Mouse (Mus musculus) heart, adult 2 months (tissue): ENCODE results near the gene Scamp1. TPM values are rescaled to one million over a fixed set of nuclear protein-coding genes. Genes with fewer than 3 reads are reported as not detected.
"Not testable (repeated sequence)": the region's sequence is repeated elsewhere in the genome, so short reads cannot be mapped to it uniquely, and the experiment has no call there.

Experiments used
- DNase-seq, 2 experiments: peaks; one replicate each; pipeline ENCODE4 v3.0.0; 2021
- H3K27ac ChIP-seq: fragments of 200-600 bp; 2 replicates; pipeline ENCODE4 v1.8.1; 2022
- H3K27me3 ChIP-seq: fragments of 200-500 bp; 2 replicates; pipeline ENCODE4 v1.6.1; 2012; ENCODE audit warnings: mild to moderate bottlenecking, low read length, inconsistent platforms, mixed read lengths; ENCODE audit not compliant: control insufficient read depth, insufficient read depth
- H3K36me3 ChIP-seq: fragments of 200-500 bp; 2 replicates; pipeline ENCODE4 v1.6.1; 2012; ENCODE audit warnings: low read length, inconsistent platforms; ENCODE audit not compliant: control insufficient read depth, insufficient read depth
- H3K4me1 ChIP-seq: fragments of 200-500 bp; 2 replicates; pipeline ENCODE4 v1.6.1; 2011; ENCODE audit warnings: low read length; ENCODE audit not compliant: control insufficient read depth, insufficient read depth
- H3K4me3 ChIP-seq: fragments of 200-600 bp; 2 replicates; pipeline ENCODE4 v1.8.1; 2022
- H3K79me2 ChIP-seq: fragments of 200-500 bp; replicated peaks from 2 replicates; pipeline ENCODE4 v1.6.1; 2012; ENCODE audit warnings: mild to moderate bottlenecking, inconsistent platforms, low read length, moderate library complexity, mixed read lengths; ENCODE audit not compliant: control insufficient read depth, insufficient read depth
- H3K9ac ChIP-seq: fragments of 200-500 bp; 2 replicates; pipeline ENCODE4 v1.6.1; 2012; ENCODE audit warnings: low read depth, mild to moderate bottlenecking, control low read depth, inconsistent platforms, low read length, mixed read lengths
- CTCF ChIP-seq: fragments of 200-600 bp; IDR thresholded peaks from 2 replicates; pipeline ENCODE4 v1.8.1; 2022; ENCODE audit warnings: antibody characterized with exemption, mild to moderate bottlenecking, moderate library complexity
- EP300 ChIP-seq: fragments of 200-500 bp; IDR thresholded peaks from 2 replicates; pipeline ENCODE4 v1.6.1; 2011; ENCODE audit warnings: low read depth, low read length, control low read depth; ENCODE audit not compliant: insufficient read depth
- POLR2A ChIP-seq: fragments of 200-500 bp; IDR thresholded peaks from 2 replicates; pipeline ENCODE4 v1.6.1; 2011; ENCODE audit warnings: mild to moderate bottlenecking, low read depth, low read length, control low read depth; ENCODE audit not compliant: insufficient read depth
- WGBS: fragments of 180-500 bp; shearing (Covaris S2); methylation state at CpG from one replicate; pipeline ENCODE4 v1.1.7; 2018; 5-methylcytosine and 5-hydroxymethylcytosine counted together
- intact Hi-C: fragments of 180-260 bp; cut with DNase I; formaldehyde crosslinking; loops from one replicate; pipeline ENCODE4 v1.15.1; 2025
- long read RNA-seq: library from polyadenylated mRNA; stranded (forward); transcript quantifications from one replicate; pipeline ENCODE4 v2.0.0, GENCODE M21; 2021
- polyA plus RNA-seq: library from polyadenylated mRNA; depleted of rRNA; stranded (reverse); fragments of >200 nt; gene quantifications from 2 replicates; pipeline ENCODE4 v1.2.3, GENCODE M21; 2012; rRNA removed
- total RNA-seq, 2 experiments: library from RNA; stranded (reverse); gene quantifications; 2 replicates each; pipeline ENCODE4 v1.2.3; 2021

The Scamp1 gene
- total RNA-seq: 10 to 100 TPM; 32.3 to 33.3 TPM
- polyA plus RNA-seq: 12.5 and 27.7 TPM in 2 replicates
- long read RNA-seq, full-length matches to known transcripts: 63 of 73 reads
- long read RNA-seq, partial matches to known transcripts: 1 of 73 reads
- long read RNA-seq, other reads (novel, unspliced or antisense): 9 of 73 reads

GRCm38 (mm10) chr13:94285281-94285871, at the start of gene Scamp1:
Gene Scamp1, minus strand, starts transcription at chr13:94285857.
- Histone ChIP-seq H3K79me2 (peaks cover under 1% of the 10 kb centered on the region; the same call in 1 of the 2 replicates), H3K9ac (peak within 1 kb of the TSS; percentile 99), H3K27me3 (no peaks in the 10 kb centered on the region), H3K4me3 (peak within 1 kb of the TSS; percentile 80), H3K36me3 (0 out of 2 replicates have a peak, but pooled peaks cover 2% of the 10 kb centered on the region), H3K4me1 (peaks cover 1% of the 10 kb centered on the region; the same call in 1 of the 2 replicates), H3K27ac (peak within 1 kb of the TSS; percentile 83)
- WGBS: under 1% methylated on average over 62 of the region's 62 CpGs
- intact Hi-C loops: loop anchor here (10.0 kb wide), 1 partner anchor 981 kb away; no protein-coding TSS in a partner anchor
- peak; percentile 92 to 94 for DNase-seq
- TF ChIP-seq POLR2A: 0 out of 2 replicates have a peak, but pooled peaks have one; percentile 25
- TF ChIP-seq CTCF: no peak
- no peak for TF ChIP-seq EP300

GRCm38 (mm10) chr13:94330392-94330979, 44.8 kb upstream of the Scamp1 start:
- no peak overlapping the region for H3K27ac ChIP-seq

GRCm38 (mm10) chr13:94329005-94329404, 43.3 kb upstream of the Scamp1 start:
- H3K36me3 ChIP-seq, H3K9ac ChIP-seq, intact Hi-C loops, H3K79me2 ChIP-seq, DNase-seq, H3K27ac ChIP-seq, H3K27me3 ChIP-seq, H3K4me3 ChIP-seq, H3K4me1 ChIP-seq: not testable (repeated sequence)
- 92% methylated on average over 6 of the region's 6 CpGs for whole genome bisulfite sequencing

More at GRCm38 (mm10) chr13:94330392-94330979, 44.8 kb upstream of the Scamp1 start:
- Histone ChIP-seq H3K4me3 (no peak overlapping the region), H3K9ac (no peak overlapping the region), H3K4me1 (peaks cover 2% of the 10 kb centered on the region; the same call in 1 of the 2 replicates), H3K36me3 (no peaks in the 10 kb centered on the region), H3K27me3 (no peaks in the 10 kb centered on the region), H3K79me2 (no peaks in the 10 kb centered on the region)
- WGBS: 58% methylated on average over 3 of the region's 3 CpGs
- TF ChIP-seq EP300 (no peak), POLR2A (no peak), CTCF (no peak)
- no peak for DNase-seq
- intact Hi-C loops: no loop called here

GRCm38 (mm10) chr13:94328063-94328462, 42.4 kb upstream of the Scamp1 start:
- intact Hi-C loops: no loop called here
- H3K27ac ChIP-seq: peak overlapping the region; percentile 34; the same call in 1 of the 2 replicates
- 51% methylated on average over 3 of the region's 3 CpGs for WGBS

DNA sequence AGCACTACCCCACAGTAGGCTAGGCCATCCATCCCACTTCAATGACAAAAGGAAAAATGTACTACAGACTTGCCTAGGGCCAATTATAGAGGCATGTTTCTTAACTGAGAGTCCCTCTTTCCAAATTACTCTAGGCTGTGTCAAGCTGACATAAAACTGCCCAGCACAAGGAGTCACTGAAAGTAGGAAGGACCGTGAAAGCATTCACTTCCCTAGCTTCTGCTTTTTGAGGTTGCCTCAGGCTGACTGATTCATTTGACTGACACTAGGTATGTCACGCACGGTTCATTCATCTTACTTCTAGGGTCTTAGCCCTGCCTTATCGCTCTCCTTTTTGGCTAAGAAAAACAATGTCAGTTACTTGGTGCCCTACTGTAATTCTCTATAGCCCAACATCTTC, 36.8 kb upstream of the Scamp1 start:
- TF ChIP-seq EP300 (no peak), POLR2A (no peak), CTCF (no peak)
- Histone ChIP-seq H3K27me3 (no peaks in the 10 kb centered on the region), H3K27ac (no peak overlapping the region), H3K9ac (no peak overlapping the region), H3K36me3 (no peaks in the 10 kb centered on the region), H3K79me2 (no peaks in the 10 kb centered on the region), H3K4me3 (no peak overlapping the region), H3K4me1 (no peaks in the 10 kb centered on the region)
- WGBS: 87% methylated on average over 4 of the region's 4 CpGs
- no peak for DNase-seq
- intact Hi-C loops: no loop called here

More at GRCm38 (mm10) chr13:94328063-94328462, 42.4 kb upstream of the Scamp1 start:
- H3K4me1 ChIP-seq: peaks cover 2% of the 10 kb centered on the region; the same call in 1 of the 2 replicates
- no peak for TF ChIP-seq POLR2A
- TF ChIP-seq CTCF: no peak
- no peak for TF ChIP-seq EP300
- no peaks in the 10 kb centered on the region for H3K27me3 ChIP-seq
- no peak for DNase-seq
- no peaks in the 10 kb centered on the region for H3K79me2 ChIP-seq
- H3K9ac ChIP-seq: no peak overlapping the region
- no peak overlapping the region for H3K4me3 ChIP-seq
- no peaks in the 10 kb centered on the region for H3K36me3 ChIP-seq
